Mouse (Mus musculus): Measurements from ENCODE around the gene Atp4b.

DNA sequence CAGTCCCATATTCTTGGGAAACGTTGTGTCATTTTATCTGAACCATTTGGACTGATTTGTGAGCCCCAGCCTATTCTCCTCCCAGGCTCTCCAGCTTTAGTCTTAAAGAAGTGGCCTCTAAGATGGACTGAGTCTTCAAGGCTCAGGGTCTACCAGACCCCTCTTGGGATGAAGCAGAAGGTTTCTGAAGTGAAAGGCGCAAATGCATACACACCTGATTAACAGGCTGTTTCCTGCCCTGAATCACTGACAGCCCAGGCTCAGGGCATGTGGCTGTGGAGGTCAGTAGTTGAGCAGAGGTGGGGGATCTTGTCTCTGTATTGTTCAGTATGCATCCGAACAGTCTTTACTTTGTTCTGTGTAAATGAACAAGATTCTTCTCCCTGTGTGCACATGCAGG is 58.9 kb downstream of the Atp4b start:
- no peak for TF ChIP-seq EP300 (IDR thresholded peaks at IDR 0.05; ENCODE audit: low read depth)
- TF ChIP-seq CTCF (IDR thresholded peaks at IDR 0.05; ENCODE audit: low read depth) = no peak

All from heart, postnatal 0 days (tissue).